Mouse (Mus musculus): ENCODE measurements around the gene Fxyd3. TPM values are rescaled to one million over a fixed set of nuclear protein-coding genes. Genes with fewer than 3 reads are reported as not detected.

The Fxyd3 gene
- polyA plus RNA-seq, 1 experiment: 0.01 TPM

GRCm38 (mm10) chr7:31085171-31085570 is 8.7 kb upstream of the Fxyd3 start:
- no peak for TF ChIP-seq SRF (IDR thresholded peaks at IDR 0.05; ENCODE audit: control insufficient read depth, insufficient read length, low read depth)
- no peak for TF ChIP-seq USF1 (IDR thresholded peaks at IDR 0.05; ENCODE audit: low read depth)
- no peak for TF ChIP-seq MAX (IDR thresholded peaks at IDR 0.05; ENCODE audit: low read depth)
- no peak for TF ChIP-seq MYOD1 (IDR thresholded peaks at IDR 0.05; ENCODE audit: control insufficient read depth in 1 of 3, insufficient read length in 2 of 3, low read depth in 2 of 3)
- TF ChIP-seq TCF3 (IDR thresholded peaks at IDR 0.05; ENCODE audit: insufficient read length, low read depth): no peak
- no peak for TF ChIP-seq CEBPB (IDR thresholded peaks at IDR 0.05; ENCODE audit: insufficient read depth, poor library complexity, severe bottlenecking)
- no peak for TF ChIP-seq E2F4 (IDR thresholded peaks at IDR 0.05; ENCODE audit: insufficient read depth)
- TF ChIP-seq POLR2A (IDR thresholded peaks at IDR 0.05; ENCODE audit: insufficient read length, low read depth): no peak
- TF ChIP-seq TCF12 (IDR thresholded peaks at IDR 0.05; ENCODE audit: insufficient read depth, poor library complexity, severe bottlenecking): no peak
- no peak for TF ChIP-seq MYOG (IDR thresholded peaks at IDR 0.05; ENCODE audit: control insufficient read depth in 1 of 3, insufficient read depth in 1 of 3, insufficient read length in 2 of 3, low read depth in 2 of 3)
- no peak for TF ChIP-seq POLR2AphosphoS2 (IDR thresholded peaks at IDR 0.05; ENCODE audit: insufficient read length, low read depth)
- no peak for TF ChIP-seq REST (IDR thresholded peaks at IDR 0.05; ENCODE audit: insufficient read depth, insufficient read length)
- no peaks in the 10 kb centered on the region for H3K36me3 ChIP-seq (ENCODE audit: control insufficient read depth, insufficient read depth)
- H3K79me2 ChIP-seq (ENCODE audit: control insufficient read depth, insufficient read depth): no peaks in the 10 kb centered on the region
- no peak overlapping the region for H3K4me3 ChIP-seq
- H3K27me3 ChIP-seq (ENCODE audit: control insufficient read depth, insufficient read depth, insufficient read length): no peaks in the 10 kb centered on the region
- no peak overlapping the region for H3ac ChIP-seq (ENCODE audit: control insufficient read depth, insufficient read length)
- no peak overlapping the region for H3K4me2 ChIP-seq (ENCODE audit: low read depth)

DNA sequence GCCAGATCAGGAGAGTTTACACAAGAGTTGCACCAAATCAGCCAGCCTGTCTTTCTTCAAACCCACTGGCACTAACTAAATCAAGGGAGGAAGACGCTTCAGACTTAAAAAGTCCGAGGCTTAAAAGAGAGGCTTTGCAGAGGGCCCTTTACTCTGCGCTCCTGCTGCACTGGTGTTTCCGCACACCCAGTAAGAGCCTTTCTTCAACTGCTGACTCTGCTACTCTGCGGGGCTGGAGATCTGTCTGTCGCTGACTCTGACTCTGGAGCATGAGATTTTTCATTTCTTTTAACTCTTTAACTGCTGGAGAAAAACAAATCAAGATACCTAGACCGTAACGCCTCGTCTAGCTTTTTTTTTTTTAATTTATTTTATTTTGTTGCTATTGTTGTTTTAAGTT is 7.6 kb upstream of the Fxyd3 start:
- Histone ChIP-seq H3K4me2 (ENCODE audit: low read depth) (no peak overlapping the region), H3K36me3 (ENCODE audit: control insufficient read depth, insufficient read depth) (no peaks in the 10 kb centered on the region), H3K27me3 (ENCODE audit: control insufficient read depth, insufficient read depth, insufficient read length) (no peaks in the 10 kb centered on the region), H3ac (ENCODE audit: control insufficient read depth, insufficient read length) (no peak overlapping the region), H3K79me2 (ENCODE audit: control insufficient read depth, insufficient read depth) (no peaks in the 10 kb centered on the region), H3K4me3 (no peak overlapping the region)
- TF ChIP-seq MAX (IDR thresholded peaks at IDR 0.05; ENCODE audit: low read depth) (no peak), MYOD1 (IDR thresholded peaks at IDR 0.05; ENCODE audit: control insufficient read depth in 1 of 3, insufficient read length in 2 of 3, low read depth in 2 of 3) (no peak), E2F4 (IDR thresholded peaks at IDR 0.05; ENCODE audit: insufficient read depth) (no peak), USF1 (IDR thresholded peaks at IDR 0.05; ENCODE audit: low read depth) (no peak), MYOG (IDR thresholded peaks at IDR 0.05; ENCODE audit: control insufficient read depth in 1 of 3, insufficient read depth in 1 of 3, insufficient read length in 2 of 3, low read depth in 2 of 3) (no peak), REST (IDR thresholded peaks at IDR 0.05; ENCODE audit: insufficient read depth, insufficient read length) (no peak), POLR2A (IDR thresholded peaks at IDR 0.05; ENCODE audit: insufficient read length, low read depth) (no peak), POLR2AphosphoS2 (IDR thresholded peaks at IDR 0.05; ENCODE audit: insufficient read length, low read depth) (no peak), CEBPB (IDR thresholded peaks at IDR 0.05; ENCODE audit: insufficient read depth, poor library complexity, severe bottlenecking) (no peak), SRF (IDR thresholded peaks at IDR 0.05; ENCODE audit: control insufficient read depth, insufficient read length, low read depth) (no peak), TCF12 (IDR thresholded peaks at IDR 0.05; ENCODE audit: insufficient read depth, poor library complexity, severe bottlenecking) (no peak), TCF3 (IDR thresholded peaks at IDR 0.05; ENCODE audit: insufficient read length, low read depth) (no peak)

DNA sequence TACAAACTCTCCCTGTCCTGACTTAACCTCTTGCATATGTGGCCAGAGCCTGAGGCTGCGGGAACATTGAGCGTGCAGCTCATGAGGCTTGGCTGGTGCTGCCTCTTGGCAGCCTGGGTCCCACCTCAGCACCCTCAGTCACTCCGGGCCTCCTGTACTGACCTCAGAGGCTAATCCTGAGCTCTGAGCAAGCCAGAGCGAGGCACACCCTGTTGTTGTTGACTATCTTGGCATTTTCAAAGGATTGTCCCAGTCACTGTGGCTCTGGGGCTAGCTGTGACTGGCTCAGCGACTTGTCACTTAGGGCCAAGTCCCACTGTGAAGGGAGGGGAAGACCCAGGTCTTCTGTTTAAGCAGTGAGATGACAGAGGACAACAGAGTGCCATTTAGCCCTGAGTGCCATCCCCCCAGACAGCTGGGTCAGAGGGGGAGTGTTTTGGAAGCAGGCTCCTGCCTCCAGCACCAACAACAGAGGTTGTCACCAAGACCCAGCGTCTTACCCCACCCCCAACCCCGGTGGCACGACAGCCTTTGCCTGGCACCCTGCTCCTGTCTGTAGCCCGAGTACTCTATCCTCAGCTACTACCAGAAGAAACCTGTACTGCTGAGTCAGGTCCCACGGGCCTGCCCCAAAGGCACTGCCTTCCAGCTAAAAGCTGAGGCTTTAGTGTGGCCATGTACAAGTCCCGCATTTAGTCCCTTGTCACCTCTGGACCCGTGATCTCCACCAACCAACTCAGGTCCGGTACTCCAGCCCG is 6.5 kb upstream of the Fxyd3 start:
- Histone ChIP-seq H3K4me3 (no peak overlapping the region), H3K4me2 (ENCODE audit: low read depth) (no peak overlapping the region), H3K79me2 (ENCODE audit: control insufficient read depth, insufficient read depth) (no peaks in the 10 kb centered on the region), H3ac (ENCODE audit: control insufficient read depth, insufficient read length) (no peak overlapping the region), H3K36me3 (ENCODE audit: control insufficient read depth, insufficient read depth) (no peaks in the 10 kb centered on the region), H3K27me3 (ENCODE audit: control insufficient read depth, insufficient read depth, insufficient read length) (no peaks in the 10 kb centered on the region)
- no peak for TF ChIP-seq TCF3 (IDR thresholded peaks at IDR 0.05; ENCODE audit: insufficient read length, low read depth)
- TF ChIP-seq POLR2A (IDR thresholded peaks at IDR 0.05; ENCODE audit: insufficient read length, low read depth): no peak
- no peak for TF ChIP-seq E2F4 (IDR thresholded peaks at IDR 0.05; ENCODE audit: insufficient read depth)
- TF ChIP-seq MAX (IDR thresholded peaks at IDR 0.05; ENCODE audit: low read depth): no peak
- TF ChIP-seq POLR2AphosphoS2 (IDR thresholded peaks at IDR 0.05; ENCODE audit: insufficient read length, low read depth): no peak
- no peak for TF ChIP-seq TCF12 (IDR thresholded peaks at IDR 0.05; ENCODE audit: insufficient read depth, poor library complexity, severe bottlenecking)
- TF ChIP-seq MYOD1 (IDR thresholded peaks at IDR 0.05; ENCODE audit: control insufficient read depth in 1 of 3, insufficient read length in 2 of 3, low read depth in 2 of 3): no peak
- TF ChIP-seq SRF (IDR thresholded peaks at IDR 0.05; ENCODE audit: control insufficient read depth, insufficient read length, low read depth): no peak
- TF ChIP-seq CEBPB (IDR thresholded peaks at IDR 0.05; ENCODE audit: insufficient read depth, poor library complexity, severe bottlenecking): no peak
- no peak for TF ChIP-seq MYOG (IDR thresholded peaks at IDR 0.05; ENCODE audit: control insufficient read depth in 1 of 3, insufficient read depth in 1 of 3, insufficient read length in 2 of 3, low read depth in 2 of 3)
- TF ChIP-seq REST (IDR thresholded peaks at IDR 0.05; ENCODE audit: insufficient read depth, insufficient read length): no peak
- no peak for TF ChIP-seq USF1 (IDR thresholded peaks at IDR 0.05; ENCODE audit: low read depth)

GRCm38 (mm10) chr7:31082106-31082505 is 5.6 kb upstream of the Fxyd3 start:
- H3K4me2 ChIP-seq (ENCODE audit: low read depth): no peak overlapping the region
- H3K4me3 ChIP-seq: no peak overlapping the region
- H3K36me3 ChIP-seq (ENCODE audit: control insufficient read depth, insufficient read depth): no peaks in the 10 kb centered on the region
- no peaks in the 10 kb centered on the region for H3K79me2 ChIP-seq (ENCODE audit: control insufficient read depth, insufficient read depth)
- H3K27me3 ChIP-seq (ENCODE audit: control insufficient read depth, insufficient read depth, insufficient read length): peaks cover 3% of the 10 kb centered on the region
- no peak overlapping the region for H3ac ChIP-seq (ENCODE audit: control insufficient read depth, insufficient read length)
- TF ChIP-seq POLR2AphosphoS2 (IDR thresholded peaks at IDR 0.05; ENCODE audit: insufficient read length, low read depth) (no peak), MYOG (IDR thresholded peaks at IDR 0.05; ENCODE audit: control insufficient read depth in 1 of 3, insufficient read depth in 1 of 3, insufficient read length in 2 of 3, low read depth in 2 of 3) (no peak), TCF3 (IDR thresholded peaks at IDR 0.05; ENCODE audit: insufficient read length, low read depth) (no peak)
